Mouse (Mus musculus) lung, embryonic 14.5 days (tissue): Measurements from ENCODE around the gene Gm17490. TPM values are rescaled to one million over a fixed set of nuclear protein-coding genes. Genes with fewer than 3 reads are reported as not detected.
A peak's percentile ranks its signal among the peaks of the same experiment; 100 is the strongest.

Source experiments
- ATAC-seq: fragments of 200-750 bp; cut with Nextera tagmentation; 2 replicates; pipeline ENCODE4 v1.8.0; 2017; ENCODE audit warnings: mild to moderate bottlenecking, moderate TSS enrichment, moderate library complexity; ENCODE audit not compliant: insufficient read depth
- DNase-seq: peaks from one replicate; pipeline ENCODE4 v3.0.0-alpha.2; 2015
- H3K27ac ChIP-seq: fragments of 300-500 bp; sonication (generic); 2 replicates; pipeline ENCODE4 v1.5.1; 2014; ENCODE audit warnings: low read depth, mild to moderate bottlenecking, moderate library complexity
- H3K27me3 ChIP-seq: fragments of 300-500 bp; sonication (generic); 2 replicates; pipeline ENCODE4 v1.6.1; 2014; ENCODE audit warnings: low read length, control low read depth; ENCODE audit not compliant: insufficient read depth
- H3K36me3 ChIP-seq: fragments of 300-500 bp; sonication (generic); 2 replicates; pipeline ENCODE4 v1.6.1; 2014; ENCODE audit warnings: control low read depth; ENCODE audit not compliant: insufficient read depth
- H3K4me1 ChIP-seq: fragments of 300-500 bp; sonication (generic); 2 replicates; pipeline ENCODE4 v1.6.1; 2014; ENCODE audit warnings: antibody characterized with exemption, control low read depth; ENCODE audit not compliant: insufficient read depth
- H3K4me2 ChIP-seq: fragments of 300-500 bp; sonication (generic); 2 replicates; pipeline ENCODE4 v1.6.1; 2014; ENCODE audit warnings: mild to moderate bottlenecking
- H3K4me3 ChIP-seq: fragments of 300-500 bp; sonication (generic); 2 replicates; pipeline ENCODE4 v1.5.1; 2014; ENCODE audit warnings: low read depth, low read length
- H3K9ac ChIP-seq: fragments of 300-500 bp; sonication (generic); 2 replicates; pipeline ENCODE4 v1.6.1; 2014
- H3K9me3 ChIP-seq: fragments of 300-500 bp; sonication (generic); 2 replicates; pipeline ENCODE4 v1.6.1; 2016; ENCODE audit warnings: low read depth, low read length, control low read depth
- CTCF ChIP-seq: IDR thresholded peaks from 2 replicates; pipeline ENCODE4 v1.5.1; 2016; ENCODE audit warnings: antibody characterized with exemption, low read depth
- WGBS: fragments of 180-500 bp; shearing (Covaris S2); extraction: QIAGEN DNeasy Blood & Tissue Kit; methylation state at CpG from one replicate; pipeline ENCODE4 v1.1.7; 2014; 5-methylcytosine and 5-hydroxymethylcytosine counted together
- polyA plus RNA-seq: library from polyadenylated mRNA; unstranded; fragments of >200 nt; fragmentation: Nextera tagmentation; extraction: Ambion mirVana; gene quantifications from 2 replicates; pipeline ENCODE4 v1.2.1, GENCODE M21; 2014

Gm17490 gene
- polyA plus RNA-seq, 1 experiment from 2014 or later, result not detected

- no peak for ATAC-seq
- peak within 1 kb of the TSS; percentile 96 for H3K9ac ChIP-seq
- peaks cover 20% of the 10 kb centered on the region for H3K36me3 ChIP-seq
- no peaks in the 10 kb centered on the region for H3K9me3 ChIP-seq
- H3K27ac ChIP-seq, result peak within 1 kb of the TSS; percentile 67; the same call in 1 of the 2 replicates
- no peak for TF ChIP-seq CTCF
- H3K4me3 ChIP-seq, result peak within 1 kb of the TSS; percentile 96
- DNase-seq, result no peak
- 0 out of 2 replicates have a peak, but pooled peaks cover 4% of the 10 kb centered on the region for H3K4me1 ChIP-seq
- H3K4me2 ChIP-seq, result peak within 1 kb of the TSS; percentile 83
- H3K27me3 ChIP-seq, result no peaks in the 10 kb centered on the region
- 83% methylated on average over 5 of the region's 5 CpGs for WGBS
Measured at GRCm38 (mm10) chr2:11604053-11604452, 22.0 kb downstream of the Gm17490 start, which contains the start of gene Rbm17. Gene Rbm17, minus strand, starts transcription at chr2:11604153.

DNA sequence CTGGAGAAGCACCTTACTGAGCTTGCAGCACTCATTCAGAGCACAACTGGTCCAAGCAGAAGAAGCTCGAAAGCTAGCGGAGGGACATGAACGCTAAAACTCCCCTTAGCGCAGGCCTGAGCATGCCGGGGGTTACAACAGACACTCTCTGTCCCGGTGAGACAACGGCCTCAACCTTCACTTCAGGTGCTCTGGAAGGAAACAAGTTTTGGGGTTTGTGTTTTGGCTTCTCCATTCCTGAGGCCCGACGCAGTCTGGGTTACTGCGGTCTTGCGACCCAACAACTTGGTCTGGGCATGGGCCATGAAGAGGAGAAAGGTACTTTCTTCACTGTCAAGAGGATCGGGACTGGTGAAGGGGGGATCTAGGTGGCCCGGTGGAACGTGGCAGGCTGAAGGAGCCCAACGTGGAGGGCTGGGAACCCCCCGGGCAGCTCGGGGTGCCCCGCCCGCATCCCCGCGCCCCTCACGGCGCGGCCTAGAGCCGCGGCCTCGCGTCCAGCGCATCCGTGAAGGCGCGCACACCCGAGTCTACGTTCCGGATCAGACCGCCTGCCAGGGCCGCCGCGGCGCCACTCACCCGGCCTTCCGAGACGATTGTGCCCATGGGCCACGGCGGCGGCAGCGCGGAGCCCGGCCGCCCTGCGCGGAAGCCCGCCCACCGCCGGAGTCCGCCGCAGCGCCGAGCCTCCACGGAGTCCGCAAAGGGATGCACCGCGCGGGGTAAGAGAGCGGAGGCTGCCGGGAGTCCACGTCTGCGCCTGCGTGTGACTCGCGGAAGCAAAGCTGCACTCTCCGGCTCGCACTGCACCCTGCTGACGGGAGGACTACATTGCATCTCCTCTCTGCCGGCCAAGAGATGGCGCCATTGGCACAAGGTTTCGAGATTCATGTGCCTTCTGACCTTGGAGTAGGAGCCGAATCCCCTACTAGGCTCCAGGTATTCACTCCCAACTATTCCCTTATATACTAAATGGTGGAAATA lies 23.3 kb downstream of the Gm17490 start:
- peak; percentile 99 for ATAC-seq
- TF ChIP-seq CTCF, result peak; percentile 100

GRCm38 (mm10) chr2:11601795-11602194 lies 24.3 kb downstream of the Gm17490 start:
- DNase-seq (no peak), ATAC-seq (no peak)
- H3K4me1 ChIP-seq, result 0 out of 2 replicates have a peak, but pooled peaks cover 4% of the 10 kb centered on the region

More for the DNA sequence above, 23.3 kb downstream of the Gm17490 start:
- 0 out of 2 replicates have a peak, but pooled peaks cover 4% of the 10 kb centered on the region for H3K4me1 ChIP-seq
- H3K9me3 ChIP-seq, result no peaks in the 10 kb centered on the region
- no peaks in the 10 kb centered on the region for H3K27me3 ChIP-seq
- H3K9ac ChIP-seq, result peak overlapping the region; percentile 96
- WGBS, result under 1% methylated on average over 77 of the region's 78 CpGs
- peak overlapping the region; percentile 96 for H3K4me3 ChIP-seq
- H3K36me3 ChIP-seq, result peaks cover 33% of the 10 kb centered on the region
- peak overlapping the region; percentile 67; the same call in 1 of the 2 replicates for H3K27ac ChIP-seq
- peak; percentile 98 for DNase-seq
- H3K4me2 ChIP-seq, result peak overlapping the region; percentile 83

GRCm38 (mm10) chr2:11597906-11598305 lies 28.2 kb downstream of the Gm17490 start:
- H3K27me3 ChIP-seq, result no peaks in the 10 kb centered on the region
- DNase-seq (no peak), ATAC-seq (no peak)
- peaks cover 75% of the 10 kb centered on the region for H3K36me3 ChIP-seq
- 95% methylated on average over 7 of the region's 7 CpGs for WGBS
- no peak overlapping the region for H3K4me2 ChIP-seq
- H3K4me3 ChIP-seq, result no peak overlapping the region
- H3K9me3 ChIP-seq, result no peaks in the 10 kb centered on the region
- no peak overlapping the region for H3K9ac ChIP-seq
- no peak overlapping the region for H3K27ac ChIP-seq
- H3K4me1 ChIP-seq, result 0 out of 2 replicates have a peak, but pooled peaks cover 4% of the 10 kb centered on the region
- no peak for TF ChIP-seq CTCF

More at GRCm38 (mm10) chr2:11601795-11602194, 24.3 kb downstream of the Gm17490 start:
- 65% methylated on average over 6 of the region's 6 CpGs for WGBS
- Histone ChIP-seq H3K27me3 (no peaks in the 10 kb centered on the region), H3K9ac (peak overlapping the region; percentile 96), H3K4me3 (peak overlapping the region; percentile 96), H3K9me3 (no peaks in the 10 kb centered on the region), H3K27ac (no peak overlapping the region), H3K36me3 (peaks cover 43% of the 10 kb centered on the region), H3K4me2 (peak overlapping the region; percentile 83)
- no peak for TF ChIP-seq CTCF

- Histone ChIP-seq H3K27me3 (no peaks in the 10 kb centered on the region), H3K4me1 (no peaks in the 10 kb centered on the region), H3K9me3 (no peaks in the 10 kb centered on the region), H3K4me3 (no peak overlapping the region), H3K27ac (no peak overlapping the region), H3K36me3 (peaks cover 87% of the 10 kb centered on the region), H3K9ac (no peak overlapping the region), H3K4me2 (no peak overlapping the region)
- TF ChIP-seq CTCF, result no peak
- ATAC-seq (no peak), DNase-seq (no peak)
- WGBS, result 82% methylated on average over 2 of the region's 2 CpGs
Measured at GRCm38 (mm10) chr2:11596690-11597089, 29.4 kb downstream of the Gm17490 start.

DNA sequence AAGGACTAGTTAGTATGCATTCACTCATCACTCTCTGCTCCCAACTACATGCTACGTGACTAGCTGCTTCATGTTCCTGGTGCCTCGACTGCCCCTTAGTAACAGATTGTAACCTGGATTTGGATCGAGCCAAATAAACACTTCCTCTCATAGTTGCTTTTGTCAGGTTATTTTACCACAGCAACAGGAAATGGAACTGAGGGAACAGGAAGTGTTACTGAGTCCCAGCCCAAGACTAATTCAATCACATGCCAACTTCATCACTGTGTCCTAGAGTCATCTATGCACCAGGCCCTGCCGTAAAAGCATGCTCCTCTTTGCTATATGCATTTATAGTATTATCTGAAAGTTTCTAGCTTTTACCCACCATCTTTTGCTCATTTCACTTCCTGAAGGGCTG lies 38.1 kb downstream of the Gm17490 start:
- no peak overlapping the region for H3K9ac ChIP-seq
- H3K4me1 ChIP-seq, result no peaks in the 10 kb centered on the region
- no peak overlapping the region for H3K4me2 ChIP-seq
- no peaks in the 10 kb centered on the region for H3K27me3 ChIP-seq
- H3K27ac ChIP-seq, result no peak overlapping the region
- DNase-seq (no peak), ATAC-seq (no peak)
- H3K36me3 ChIP-seq, result peaks cover 95% of the 10 kb centered on the region
- WGBS, result 84% methylated on average over 4 of the region's 4 CpGs
- no peak for TF ChIP-seq CTCF
- no peaks in the 10 kb centered on the region for H3K9me3 ChIP-seq
- no peak overlapping the region for H3K4me3 ChIP-seq

- DNase-seq, result no peak
- Histone ChIP-seq H3K36me3 (peaks cover 17% of the 10 kb centered on the region), H3K4me3 (no peak overlapping the region), H3K27me3 (no peaks in the 10 kb centered on the region), H3K9ac (no peak overlapping the region), H3K4me2 (no peak overlapping the region), H3K9me3 (no peaks in the 10 kb centered on the region), H3K27ac (no peak overlapping the region), H3K4me1 (no peaks in the 10 kb centered on the region)
- TF ChIP-seq CTCF, result no peak
- 89% methylated on average over 4 of the region's 4 CpGs for whole genome bisulfite sequencing
- ATAC-seq, result no peak
Measured at GRCm38 (mm10) chr2:11579399-11579798, 46.7 kb downstream of the Gm17490 start.
